Mouse (Mus musculus) right cerebral cortex, postnatal 10 days (tissue): ENCODE data around the gene Hibch.
"Not testable (repeated sequence)": the region's sequence is repeated elsewhere in the genome, so short reads cannot be mapped to it uniquely, and the experiment has no call there.

Experiments
- DNase-seq, 2 experiments: peaks; one replicate each; pipeline ENCODE4 v3.0.0; 2021; ENCODE audit warnings: low spot score in 2 of 2

Hibch gene

GRCm38 (mm10) chr1:52844782-52845665 lies at the start of gene Hibch:
Gene Hibch, plus strand, starts transcription at chr1:52844929.
- DNase-seq = peak; percentile 97 to 98

GRCm38 (mm10) chr1:52795927-52796326 lies 48.8 kb upstream of the Hibch start:
- DNase-seq = no peak

- DNase-seq = peak; percentile 45 to 51
These were observed 45.5 kb upstream of the Hibch start for GRCm38 (mm10) chr1:52799056-52799726.

- no peak for DNase-seq
These were observed 45.0 kb upstream of the Hibch start for GRCm38 (mm10) chr1:52799772-52800171.

GRCm38 (mm10) chr1:52800340-52800740 lies 44.4 kb upstream of the Hibch start:
- DNase-seq = no peak

- DNase-seq = no peak
These were observed 43.1 kb upstream of the Hibch start for GRCm38 (mm10) chr1:52801651-52802050.

GRCm38 (mm10) chr1:52802406-52802975 lies 42.2 kb upstream of the Hibch start:
- DNase-seq = no peak

- DNase-seq = no peak
These were observed 39.7 kb upstream of the Hibch start for GRCm38 (mm10) chr1:52805041-52805440.

- no peak for DNase-seq
These were observed 36.3 kb upstream of the Hibch start for GRCm38 (mm10) chr1:52808456-52808855.

- peak in 1 of 2 experiments; percentile 44 for DNase-seq
These were observed 28.4 kb upstream of the Hibch start for GRCm38 (mm10) chr1:52816232-52816891.

GRCm38 (mm10) chr1:52816910-52817812 lies 27.6 kb upstream of the Hibch start, which contains the start of gene Inpp1:
Gene Inpp1, minus strand, starts transcription at chr1:52817688.
- DNase-seq = peak; percentile 77

GRCm38 (mm10) chr1:52817813-52818147 lies 26.9 kb upstream of the Hibch start:
- no peak for DNase-seq

- DNase-seq = no peak
These were observed 5.6 kb upstream of the Hibch start for GRCm38 (mm10) chr1:52839099-52839498.

- DNase-seq = no peak
These were observed 375 bp upstream of the Hibch start for GRCm38 (mm10) chr1:52844354-52844753.

- no peak for DNase-seq
These were observed 1.8 kb downstream of the Hibch start for GRCm38 (mm10) chr1:52846556-52846955.

- no peak for DNase-seq
These were observed 4.7 kb downstream of the Hibch start for GRCm38 (mm10) chr1:52849422-52849821.

GRCm38 (mm10) chr1:52854029-52854428 lies 9.3 kb downstream of the Hibch start:
- DNase-seq = not testable (repeated sequence)

- DNase-seq = no peak
These were observed 11.3 kb downstream of the Hibch start for GRCm38 (mm10) chr1:52855904-52856601.

GRCm38 (mm10) chr1:52864220-52864619 lies 19.5 kb downstream of the Hibch start:
- DNase-seq = no peak

- DNase-seq = no peak
These were observed 21.3 kb downstream of the Hibch start for GRCm38 (mm10) chr1:52866007-52866406.
